Mouse (Mus musculus) A20 (cell line): Measurements from ENCODE around the gene Ubtd2.

Experiments
- DNase-seq: peaks from one replicate; pipeline ENCODE4 v3.0.0-alpha.2; 2011; ENCODE audit warnings: low read depth, low spot score

Gene Ubtd2

DNA sequence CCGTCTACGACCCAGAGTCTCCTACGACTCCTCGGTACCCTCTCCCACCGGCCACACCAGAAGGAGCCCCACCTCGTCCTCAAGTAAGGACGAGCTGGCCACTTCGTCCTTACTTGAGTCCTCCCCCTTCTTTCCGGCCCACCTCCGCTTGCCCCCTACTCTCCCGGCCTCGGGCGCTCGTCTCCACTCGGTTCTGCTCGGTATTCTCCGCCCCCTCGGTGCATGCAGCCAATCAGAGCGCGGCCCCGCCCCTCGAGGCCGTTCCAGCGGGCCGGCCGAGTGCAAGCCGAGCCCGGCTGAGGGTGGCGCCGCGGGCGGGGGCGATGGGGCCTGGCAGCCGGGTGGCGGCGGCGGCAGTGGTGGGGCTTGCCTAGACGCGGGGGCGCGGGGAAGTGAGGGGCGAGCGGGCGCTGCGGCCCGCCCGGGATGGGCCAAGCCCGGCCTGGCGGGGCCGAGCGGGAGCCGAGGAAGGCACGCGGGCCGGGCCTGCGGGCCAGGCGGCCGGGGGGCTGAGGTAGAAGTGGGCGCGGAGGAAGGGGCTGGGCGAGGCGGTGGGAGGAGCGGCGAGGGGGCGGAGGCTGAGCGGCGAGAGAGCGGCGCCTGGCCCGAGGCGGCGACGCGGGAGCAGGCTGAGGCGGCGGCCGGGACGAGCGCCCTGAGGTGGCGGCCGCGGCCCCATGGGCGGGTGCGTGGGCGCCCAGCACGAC, at the start of gene Ubtd2:
Gene Ubtd2, plus strand, starts transcription at position 571 of the 707 bp plus-strand sequence.
- peak; percentile 93 for DNase-seq

GRCm38 (mm10) chr11:32407863-32408262, 47.3 kb upstream of the Ubtd2 start:
- no peak for DNase-seq

GRCm38 (mm10) chr11:32409052-32409451, 46.1 kb upstream of the Ubtd2 start:
- DNase-seq: no peak

DNA sequence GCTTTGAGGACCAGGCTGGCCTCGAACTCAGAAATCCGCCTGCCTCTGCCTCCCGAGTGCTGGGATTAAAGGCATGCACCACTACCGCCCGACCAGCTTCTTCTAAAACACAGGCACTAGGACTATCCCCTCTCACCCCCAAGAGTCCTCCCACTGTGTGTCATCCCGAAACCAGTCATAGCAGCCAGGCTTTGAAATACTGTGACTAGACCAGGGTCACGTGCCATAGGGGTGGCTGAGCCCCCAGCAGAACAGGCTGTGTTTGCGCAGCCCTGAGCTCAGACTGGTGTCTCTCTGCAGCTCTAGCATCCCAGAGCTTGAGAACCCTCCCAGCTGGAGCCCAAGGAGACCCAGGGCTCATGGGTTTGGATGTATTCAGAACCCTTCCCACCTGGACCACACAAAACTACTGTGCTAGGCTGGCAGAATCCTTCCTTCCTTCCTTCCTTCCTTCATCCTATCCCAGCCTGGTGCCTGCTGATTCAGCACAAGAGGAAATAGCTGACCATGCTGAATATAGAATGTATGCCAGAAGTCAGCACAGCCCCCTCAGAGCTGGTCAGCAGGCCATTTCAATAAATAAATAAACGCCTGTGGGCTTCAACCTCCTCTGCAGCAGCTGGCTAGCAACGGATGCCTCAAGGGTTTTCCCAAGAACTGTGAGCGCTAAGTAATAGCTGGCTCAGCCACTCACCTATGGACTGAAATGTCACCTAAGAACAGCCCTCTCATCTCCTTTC, 45.2 kb upstream of the Ubtd2 start:
- no peak for DNase-seq

DNA sequence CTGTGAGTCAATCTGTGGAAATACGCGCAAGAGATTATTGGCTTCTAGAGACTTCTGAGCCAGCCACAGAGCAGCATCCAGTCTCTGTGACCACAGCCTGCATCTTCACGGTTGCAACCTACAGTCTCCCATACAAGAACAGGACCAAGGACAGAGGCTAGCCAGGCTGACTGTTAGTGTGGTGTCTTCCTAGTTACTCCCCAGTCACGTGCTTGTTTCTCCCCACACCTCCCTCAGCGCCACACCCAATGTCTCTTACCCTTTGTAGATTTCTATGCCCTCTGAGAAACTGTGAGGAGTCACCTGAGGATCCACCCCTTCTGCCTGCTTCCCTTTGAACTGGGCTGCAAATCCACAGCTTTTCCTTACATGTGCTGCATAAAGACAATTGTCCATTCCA, 35.2 kb upstream of the Ubtd2 start:
- no peak for DNase-seq

DNA sequence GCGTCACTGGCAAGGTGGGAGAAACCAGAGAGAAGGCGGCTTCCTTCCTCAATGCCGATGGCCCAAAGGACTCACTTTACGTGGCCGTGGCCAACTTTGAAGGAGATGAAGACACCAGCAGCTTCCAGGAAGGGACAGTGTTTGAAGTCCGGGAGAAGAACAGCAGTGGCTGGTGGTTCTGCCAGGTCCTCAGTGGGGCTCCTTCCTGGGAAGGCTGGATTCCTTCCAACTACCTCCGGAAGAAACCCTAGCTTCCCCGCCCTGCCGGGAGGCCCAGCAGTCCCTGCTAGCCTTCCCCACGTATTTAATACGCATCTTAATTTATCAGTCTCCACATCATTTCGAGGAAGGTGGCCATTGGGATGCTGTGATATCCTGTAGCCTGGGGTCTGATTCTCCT, 31.9 kb upstream of the Ubtd2 start:
- DNase-seq: no peak

DNA sequence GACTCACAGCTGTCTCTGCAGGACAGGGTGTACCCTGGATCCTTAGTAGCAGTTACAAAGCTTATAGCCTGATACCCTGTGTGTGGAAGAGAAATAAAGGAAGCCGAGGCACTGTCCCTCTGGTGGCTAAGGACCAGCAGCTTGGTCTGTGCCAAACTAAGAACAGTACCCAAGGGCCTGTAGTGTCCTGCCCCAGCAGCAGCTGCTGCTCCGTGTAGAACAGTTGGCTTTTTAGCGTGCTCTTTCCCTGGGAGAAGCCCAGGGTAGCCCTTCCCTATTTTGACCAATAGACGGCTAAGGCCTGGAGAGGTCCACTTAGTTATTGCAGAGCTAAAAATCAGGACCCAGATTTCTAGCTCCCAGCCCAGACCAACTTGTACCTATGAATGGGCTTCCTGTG, 30.6 kb upstream of the Ubtd2 start:
- no peak for DNase-seq

DNA sequence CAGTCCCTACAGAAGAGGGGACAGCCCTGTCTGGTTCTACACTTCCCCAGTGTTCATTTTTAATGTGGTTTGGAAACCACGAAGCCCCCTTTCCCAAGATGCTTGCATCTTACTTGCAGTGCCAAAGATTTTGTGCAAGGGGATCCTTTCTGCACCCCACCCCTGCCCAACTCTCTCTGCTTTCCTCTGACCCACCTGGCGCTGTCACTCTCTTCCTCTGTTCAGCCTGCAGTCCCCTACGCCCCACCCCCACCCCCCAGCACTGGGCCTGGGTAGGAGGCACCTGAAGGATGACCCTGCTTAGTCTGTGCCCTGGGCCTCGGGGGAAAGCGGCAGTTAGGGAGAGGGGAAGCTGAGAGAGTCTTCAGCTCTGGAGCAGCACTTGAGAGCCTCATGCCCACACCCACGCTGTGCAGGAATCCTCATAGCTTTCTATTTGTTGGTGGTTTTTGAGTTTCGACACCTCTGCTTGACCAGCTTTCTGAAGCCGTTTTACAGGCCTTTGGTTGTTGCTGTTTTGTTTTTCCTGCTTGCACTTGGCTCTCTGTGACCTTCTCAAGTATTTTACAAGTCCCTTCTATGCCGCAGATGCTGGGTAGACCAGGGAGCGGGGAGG, 30.0 kb upstream of the Ubtd2 start:
- DNase-seq: no peak

GRCm38 (mm10) chr11:32427537-32427936, 27.6 kb upstream of the Ubtd2 start:
- DNase-seq: no peak

GRCm38 (mm10) chr11:32435410-32436060, 19.6 kb upstream of the Ubtd2 start:
- DNase-seq: no peak

DNA sequence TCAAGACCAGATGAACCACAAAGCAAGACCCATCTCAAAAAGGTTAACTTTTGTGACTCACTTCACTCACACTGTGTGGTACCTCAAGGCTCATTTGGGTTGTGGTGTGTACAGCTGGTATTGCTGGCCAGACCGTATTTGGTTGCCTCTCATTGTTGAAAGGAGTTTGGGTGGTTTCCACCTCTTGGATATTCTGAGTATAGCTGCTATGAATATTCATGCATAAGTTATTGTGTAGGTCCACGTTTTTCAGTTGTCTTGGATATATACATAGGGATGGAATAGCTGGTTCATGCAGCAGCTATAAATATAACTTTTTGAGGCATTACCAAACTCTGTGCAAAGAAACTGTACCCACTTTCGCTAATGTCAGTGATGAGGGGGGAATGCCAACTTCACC, 12.6 kb upstream of the Ubtd2 start:
- DNase-seq: no peak

- DNase-seq: no peak
Measured at GRCm38 (mm10) chr11:32444266-32444665, 10.9 kb upstream of the Ubtd2 start.

GRCm38 (mm10) chr11:32445135-32445534, 10.0 kb upstream of the Ubtd2 start:
- DNase-seq: no peak

DNA sequence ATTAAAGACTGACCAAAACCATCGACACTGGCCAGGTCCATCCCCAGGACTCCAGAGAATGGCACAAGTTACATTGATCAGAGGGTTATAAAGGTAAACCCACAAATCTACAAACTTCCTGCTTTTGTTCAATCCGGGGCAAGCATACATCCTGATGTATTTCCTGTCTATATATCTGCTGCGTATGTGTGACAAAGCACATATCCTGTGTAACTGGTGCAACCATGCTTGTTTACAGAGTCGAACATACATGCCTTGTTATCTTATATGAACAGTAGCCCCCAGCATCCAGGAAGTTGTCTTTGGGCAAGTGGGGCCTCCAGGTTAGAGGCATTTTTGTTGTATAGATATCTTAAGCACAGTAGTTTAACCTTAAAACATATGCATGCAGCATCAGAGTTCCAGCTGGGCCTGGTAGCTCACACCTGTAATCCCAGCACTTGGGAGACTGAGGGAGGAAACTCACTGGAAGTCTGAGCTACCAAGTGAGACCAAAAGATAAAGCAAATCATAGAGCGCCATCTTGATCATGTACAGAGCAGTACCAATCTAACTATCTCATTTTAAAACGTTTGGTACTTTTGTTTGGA, 9.4 kb upstream of the Ubtd2 start:
- DNase-seq: no peak

- DNase-seq: peak; percentile 71
Measured at GRCm38 (mm10) chr11:32450216-32450615, 5.0 kb upstream of the Ubtd2 start.

- DNase-seq: no peak
Measured at GRCm38 (mm10) chr11:32451306-32451705, 3.9 kb upstream of the Ubtd2 start.

- DNase-seq: no peak
Measured at GRCm38 (mm10) chr11:32452745-32453144, 2.4 kb upstream of the Ubtd2 start.

DNA sequence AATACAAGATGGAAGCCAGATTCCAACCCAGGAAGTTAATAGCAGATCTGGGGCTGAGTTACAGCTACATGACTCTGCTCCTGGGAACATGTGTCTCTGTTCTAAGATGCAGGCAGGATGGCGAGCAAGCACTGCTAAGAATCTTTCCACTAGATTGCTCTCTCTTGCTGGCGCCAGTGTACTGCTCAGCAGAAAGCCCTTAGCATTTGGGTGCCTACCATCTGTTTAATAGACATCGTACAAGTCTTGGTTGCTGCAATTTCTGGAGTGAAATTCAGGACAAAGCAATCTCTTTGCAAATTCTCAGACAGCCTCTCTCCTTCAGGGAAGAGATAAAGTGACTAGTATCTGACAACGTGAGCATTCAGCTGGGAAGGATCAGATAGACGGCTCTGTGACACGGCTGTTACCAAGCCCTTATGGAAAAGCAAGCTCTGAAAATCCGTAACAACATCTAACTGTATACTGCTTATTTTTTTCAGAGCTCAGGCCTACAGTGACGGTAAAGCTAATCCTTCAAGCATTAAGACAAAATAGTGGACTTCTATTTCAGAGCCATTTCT, 1.7 kb upstream of the Ubtd2 start:
- no peak for DNase-seq

- DNase-seq: no peak
Measured at GRCm38 (mm10) chr11:32454231-32454799, 855 bp upstream of the Ubtd2 start.

- no peak for DNase-seq
Measured at GRCm38 (mm10) chr11:32455507-32456141, 454 bp downstream of the Ubtd2 start.

DNA sequence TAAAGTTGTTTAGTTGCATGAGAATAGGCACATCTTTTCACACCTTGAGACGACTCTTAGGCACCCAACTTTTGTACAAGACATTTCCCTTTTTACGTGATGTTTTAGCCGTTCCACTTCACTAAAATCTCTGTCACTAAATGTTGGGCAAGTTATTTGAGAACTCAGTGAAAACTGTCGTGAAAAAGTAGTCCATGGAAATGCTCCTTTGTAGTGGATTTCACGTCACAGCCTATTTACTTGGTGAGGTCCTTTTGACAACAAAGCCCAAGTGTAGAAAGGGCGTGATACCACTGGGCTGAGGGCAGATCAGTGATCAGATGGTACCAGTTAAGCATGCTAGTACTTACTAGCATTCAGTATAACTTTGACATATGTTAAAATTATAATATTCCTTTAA, 1.2 kb downstream of the Ubtd2 start:
- DNase-seq: no peak
